Mouse (Mus musculus): ENCODE data around the gene Ets1.

The Ets1 gene

DNA sequence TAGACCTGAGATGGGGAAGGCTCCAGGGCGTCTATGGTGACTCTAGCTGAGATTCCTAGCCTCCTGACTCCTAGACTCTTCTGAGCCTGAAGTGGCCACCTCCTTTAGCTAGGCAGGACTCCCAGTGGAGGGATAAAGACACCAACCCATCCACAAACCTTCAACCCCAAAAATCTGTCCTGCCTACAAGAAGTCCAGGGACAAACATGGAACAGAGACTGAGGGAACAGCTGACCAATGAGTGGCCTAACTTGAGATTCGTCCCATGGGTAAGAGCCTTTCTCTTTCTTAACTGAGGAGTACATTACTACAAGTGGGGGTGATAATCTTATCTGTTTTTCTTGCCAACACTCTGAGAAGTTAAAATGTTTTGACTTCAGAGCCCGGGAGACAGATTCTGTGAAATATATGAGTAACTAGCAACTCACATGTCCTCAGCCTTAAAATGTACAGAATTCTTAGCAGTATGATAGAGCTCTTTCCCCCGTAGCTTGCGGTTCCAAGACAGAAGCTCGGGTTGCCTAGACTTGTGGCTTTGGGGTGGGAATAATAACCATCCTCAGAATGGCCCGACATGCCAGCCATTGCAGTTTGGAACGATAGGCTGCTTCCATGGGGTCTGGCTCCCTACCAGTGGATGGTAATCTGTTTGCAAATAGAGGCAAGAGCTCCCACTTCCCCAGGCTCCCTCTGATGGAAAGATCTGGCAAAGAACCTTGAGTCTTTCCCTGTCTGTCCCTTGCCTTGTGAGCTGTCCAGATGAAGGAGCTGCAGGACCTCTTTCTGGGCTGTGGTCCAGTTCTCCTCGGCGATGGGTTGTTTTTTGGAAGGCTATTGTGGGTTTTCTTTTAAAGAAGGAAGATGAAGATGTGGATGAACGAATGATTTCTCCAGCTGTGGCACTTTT, 30.8 kb downstream of the Ets1 start:
- no peak for DNase-seq (ENCODE audit: low read depth in 2 of 2, low spot score in 2 of 2)

DNA sequence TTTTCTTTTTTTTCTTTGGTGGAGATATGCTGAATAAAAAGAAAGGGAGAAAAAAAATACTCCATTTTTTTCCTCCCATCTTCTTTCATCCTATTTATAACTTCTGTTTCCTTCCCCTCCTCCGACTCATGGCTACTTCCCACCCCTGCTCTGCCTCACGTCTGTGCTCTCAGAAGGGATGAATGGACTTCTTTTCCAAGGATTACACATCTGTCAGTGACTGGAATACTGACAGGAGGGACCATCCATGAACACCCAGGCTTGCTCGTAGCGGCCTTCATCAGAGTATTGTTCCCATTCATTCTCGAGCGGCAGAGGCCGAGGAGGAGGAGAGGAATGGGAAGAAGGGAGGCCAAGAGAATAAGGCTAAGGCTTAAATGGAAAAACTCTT, 31.5 kb downstream of the Ets1 start:
- DNase-seq (ENCODE audit: low read depth in 2 of 2, low spot score in 2 of 2) = no peak

DNA sequence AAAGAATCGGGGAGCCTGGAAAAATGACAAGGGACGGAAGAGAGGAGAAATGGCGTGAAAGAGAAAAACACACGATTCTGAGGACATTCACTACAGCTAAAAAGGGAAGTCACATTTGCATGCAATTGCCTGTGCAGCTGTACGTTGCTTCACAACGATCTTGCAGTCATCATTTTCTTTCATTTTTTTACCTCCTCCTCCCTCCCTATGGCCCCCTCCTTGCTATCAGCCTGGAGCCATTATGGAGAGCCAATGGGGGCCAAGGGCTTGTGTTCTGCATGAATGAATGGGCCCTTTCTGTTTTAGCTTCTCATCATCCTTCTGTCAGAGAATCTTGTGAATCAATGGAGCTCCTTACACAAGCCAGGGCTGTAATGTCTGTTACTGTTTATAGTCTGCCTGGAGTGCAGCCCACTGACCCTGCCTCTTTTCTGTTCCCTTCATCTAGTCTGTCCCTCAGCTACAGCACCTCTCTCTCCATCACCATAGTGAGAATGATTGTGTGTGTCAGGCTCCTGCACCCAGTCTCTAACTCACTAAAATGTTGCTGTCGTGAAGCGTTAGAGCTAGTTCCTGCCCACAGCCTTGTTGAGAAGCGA, 32.2 kb downstream of the Ets1 start:
- DNase-seq (ENCODE audit: low read depth in 2 of 2, low spot score in 2 of 2) = no peak

DNA sequence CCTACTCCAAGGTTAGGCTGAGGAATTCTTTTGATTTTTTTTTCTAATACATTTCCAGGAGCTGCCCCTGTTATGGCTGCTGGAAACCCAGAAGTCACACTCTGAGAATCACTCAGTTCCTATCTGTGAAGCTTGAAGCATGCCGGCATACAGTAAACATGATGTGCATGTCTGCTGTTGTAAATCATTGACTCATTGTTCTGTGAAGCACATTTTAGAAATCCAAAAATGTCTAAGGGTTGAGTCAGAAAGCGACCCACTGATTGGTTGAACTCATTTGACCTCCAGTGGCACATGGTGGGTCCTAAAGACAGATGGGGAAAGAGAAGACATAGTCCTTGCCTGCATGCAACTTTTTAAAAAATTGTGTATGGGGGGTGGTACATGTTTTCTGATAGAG, 33.4 kb downstream of the Ets1 start:
- DNase-seq (ENCODE audit: low read depth in 2 of 2, low spot score in 2 of 2) = no peak

DNA sequence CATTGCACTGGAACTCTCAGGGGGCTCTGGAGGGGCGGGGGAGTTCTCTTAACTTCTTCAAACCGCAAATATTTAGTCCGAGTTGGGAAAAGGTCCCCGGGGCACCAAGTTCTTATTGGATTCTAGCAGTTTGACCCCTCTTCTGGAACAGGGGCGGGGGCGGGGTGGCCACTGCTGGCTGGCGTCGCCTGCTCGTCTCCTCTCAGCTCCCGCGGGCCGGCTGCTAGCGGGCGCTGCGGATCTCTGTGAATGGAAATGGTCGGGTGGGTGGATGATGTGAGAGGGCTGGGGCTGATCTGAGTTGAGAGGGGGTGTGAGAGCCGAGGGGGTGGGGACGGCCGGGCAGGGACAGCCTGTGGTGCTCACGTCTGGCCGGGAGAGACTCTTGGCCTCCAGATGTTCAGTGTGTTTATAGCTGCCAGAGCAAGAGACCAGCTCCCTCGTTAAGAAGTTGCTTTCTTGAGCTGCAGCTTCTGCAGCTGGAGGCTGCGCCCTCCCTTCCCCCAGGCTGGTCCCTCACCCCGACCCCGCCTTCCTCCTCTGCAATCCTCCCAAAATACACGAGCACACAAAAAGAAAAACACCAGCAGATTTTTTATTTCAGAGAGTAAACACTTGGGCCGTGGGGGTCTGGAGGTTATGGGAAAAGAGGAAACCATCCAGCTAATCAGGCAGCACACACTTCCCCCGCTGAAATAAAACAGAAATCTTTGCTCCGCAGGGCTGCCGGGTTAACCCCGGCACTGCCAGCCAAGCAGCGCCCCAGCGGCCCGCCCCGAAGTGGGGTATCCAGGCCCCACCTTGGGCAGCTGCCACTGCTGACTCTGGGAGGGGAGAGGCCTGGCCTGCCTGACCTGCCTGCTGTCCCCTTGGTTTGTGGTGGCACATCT, 36.2 kb downstream of the Ets1 start:
- peak; percentile 34 to 61 for DNase-seq (ENCODE audit: low read depth in 2 of 2, low spot score in 2 of 2)

DNA sequence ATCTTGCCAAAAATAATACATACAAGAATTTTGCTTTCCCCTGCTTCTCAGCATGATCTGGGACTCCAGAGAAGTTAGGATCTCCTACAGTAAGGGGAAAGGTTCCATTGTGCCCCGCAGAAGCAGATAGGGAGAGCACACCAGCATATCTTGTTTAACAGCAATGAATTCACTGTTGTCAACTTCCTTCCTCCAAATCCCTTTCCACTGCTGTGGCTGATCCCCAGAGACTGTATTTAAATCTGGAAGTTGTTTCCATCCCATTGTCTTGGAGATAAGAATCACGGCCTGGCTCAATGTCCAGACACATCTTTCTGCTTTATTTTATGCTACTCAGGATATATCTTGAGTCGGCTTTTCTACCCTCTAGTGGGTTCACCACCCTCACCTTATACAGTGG, 37.9 kb downstream of the Ets1 start:
- no peak for DNase-seq (ENCODE audit: low read depth in 2 of 2, low spot score in 2 of 2)

DNA sequence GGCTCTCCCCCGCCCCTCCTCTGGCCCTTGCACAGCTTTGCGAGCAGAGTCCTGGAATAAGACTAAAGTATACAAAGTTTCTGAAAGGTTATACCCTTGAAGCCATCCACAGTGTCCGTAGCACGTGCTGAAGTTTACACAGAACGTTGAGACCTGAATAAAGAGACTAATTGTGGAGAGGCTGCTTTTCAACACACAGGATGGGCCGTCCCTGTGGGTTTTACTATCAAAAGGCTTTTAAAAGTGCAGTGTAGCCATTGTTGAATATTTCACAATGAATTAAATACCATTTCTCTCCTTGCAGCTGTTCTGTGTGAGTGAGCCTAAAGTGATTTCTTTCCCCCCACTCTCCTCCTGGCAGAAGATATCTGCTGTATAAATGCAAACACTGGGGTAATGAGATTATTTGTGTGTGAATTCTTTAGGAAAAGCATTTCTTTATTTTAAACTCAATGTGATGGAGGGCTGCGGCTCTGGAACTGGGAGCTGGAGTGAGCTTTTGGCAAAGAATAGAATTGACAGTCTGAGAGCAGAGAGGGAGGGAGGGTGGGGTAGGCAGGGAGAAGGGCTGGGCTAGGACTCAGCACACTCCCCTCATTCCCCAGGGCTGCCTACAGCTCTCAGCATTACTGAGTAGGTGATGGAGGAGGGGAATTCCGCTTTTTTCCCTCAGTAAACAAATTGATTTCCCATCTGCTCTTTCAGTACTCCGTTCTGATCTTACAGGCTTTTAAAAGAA, 39.8 kb downstream of the Ets1 start:
- no peak for DNase-seq (ENCODE audit: low read depth in 2 of 2, low spot score in 2 of 2)

DNA sequence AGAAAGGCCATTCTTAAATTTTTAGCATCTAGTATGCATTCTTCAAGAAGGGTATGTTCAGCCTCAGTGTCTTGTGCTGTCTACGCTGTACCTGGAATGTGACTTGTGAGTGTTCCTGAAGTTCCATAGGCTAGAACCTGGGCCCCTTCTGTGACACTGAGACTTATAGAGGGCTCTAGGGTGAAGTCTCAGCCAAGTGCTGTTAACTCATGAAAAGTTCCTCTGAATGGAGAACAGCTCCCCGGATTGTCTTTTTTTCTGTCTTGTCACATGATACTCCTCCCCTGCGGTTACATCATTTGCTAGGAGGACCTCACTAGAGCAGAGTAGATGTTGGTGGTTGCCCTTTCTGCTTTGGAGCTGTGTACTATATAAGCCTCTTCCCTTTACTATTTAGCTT, 40.5 kb downstream of the Ets1 start:
- DNase-seq (ENCODE audit: low read depth in 2 of 2, low spot score in 2 of 2) = peak in 1 of 2 experiments; percentile 13

DNA sequence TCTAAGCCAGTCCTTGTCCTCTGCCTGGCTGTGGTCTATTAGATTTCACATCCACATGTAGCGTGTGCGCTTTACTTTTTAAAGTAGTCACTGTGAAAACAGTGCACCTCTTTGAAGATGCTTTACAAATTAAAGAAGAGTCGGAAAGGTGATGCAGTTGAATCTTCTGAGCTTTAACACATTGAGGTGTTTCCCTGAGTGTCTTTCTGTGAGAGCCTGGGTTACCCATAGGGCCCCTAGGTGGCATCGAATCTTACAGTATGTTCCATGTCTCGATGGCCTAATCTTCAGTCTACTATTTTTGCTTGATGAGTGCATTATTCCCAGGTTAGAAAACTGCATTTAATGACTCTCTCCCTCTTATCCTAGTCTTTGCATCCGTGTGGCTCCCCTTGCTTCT, 41.6 kb downstream of the Ets1 start:
- no peak for DNase-seq (ENCODE audit: low read depth in 2 of 2, low spot score in 2 of 2)

DNA sequence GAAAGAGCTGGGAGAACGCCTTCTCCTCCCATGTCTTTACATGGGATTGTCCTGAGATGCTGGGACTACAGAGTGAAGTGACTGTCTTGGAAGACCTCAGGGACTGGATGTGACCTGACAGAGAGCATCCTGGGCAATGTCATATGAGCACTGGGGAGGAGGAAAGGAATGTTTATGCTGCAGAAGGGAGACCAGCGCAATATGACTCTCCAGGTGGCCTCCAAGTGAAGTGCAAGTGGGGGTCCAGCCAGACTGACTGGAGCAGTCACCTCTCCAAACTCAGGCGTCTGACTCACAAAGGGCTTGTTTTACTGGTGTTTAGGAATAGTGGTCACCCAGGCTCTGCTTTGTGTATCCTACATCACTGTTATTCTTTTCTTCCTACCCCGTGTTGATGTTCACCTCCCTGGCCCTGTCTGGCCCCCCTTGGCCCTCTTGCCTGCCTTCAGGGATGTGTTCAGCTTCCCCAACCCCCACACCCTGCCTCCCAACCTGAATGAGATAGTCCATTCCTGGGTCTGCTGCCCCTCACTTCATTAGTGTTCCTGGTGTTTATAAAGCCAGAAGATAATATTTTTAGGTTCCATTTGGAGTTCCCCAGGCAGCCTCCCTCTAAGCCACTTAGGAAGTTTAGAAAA, 42.2 kb downstream of the Ets1 start:
- DNase-seq (ENCODE audit: low read depth in 2 of 2, low spot score in 2 of 2) = no peak

DNA sequence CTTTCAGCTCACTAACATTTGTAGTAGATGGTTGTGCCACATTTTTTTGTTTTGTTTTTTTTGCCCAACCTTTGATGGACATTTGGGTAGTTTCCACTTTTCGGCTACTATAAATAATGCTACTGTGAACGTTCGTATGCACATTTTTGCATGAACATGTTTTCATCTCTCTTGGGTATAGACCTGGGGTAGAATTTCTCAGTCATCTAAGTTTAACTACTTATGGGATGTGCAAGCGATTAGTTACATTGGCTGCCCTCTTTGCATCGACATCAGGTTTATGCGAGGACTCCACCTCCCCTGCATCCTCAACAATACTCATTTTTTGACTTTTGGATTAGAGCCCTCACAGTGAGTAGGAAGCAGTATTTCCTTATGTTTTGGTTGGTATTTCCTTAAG, 43.5 kb downstream of the Ets1 start:
- DNase-seq (ENCODE audit: low read depth in 2 of 2, low spot score in 2 of 2) = no peak

DNA sequence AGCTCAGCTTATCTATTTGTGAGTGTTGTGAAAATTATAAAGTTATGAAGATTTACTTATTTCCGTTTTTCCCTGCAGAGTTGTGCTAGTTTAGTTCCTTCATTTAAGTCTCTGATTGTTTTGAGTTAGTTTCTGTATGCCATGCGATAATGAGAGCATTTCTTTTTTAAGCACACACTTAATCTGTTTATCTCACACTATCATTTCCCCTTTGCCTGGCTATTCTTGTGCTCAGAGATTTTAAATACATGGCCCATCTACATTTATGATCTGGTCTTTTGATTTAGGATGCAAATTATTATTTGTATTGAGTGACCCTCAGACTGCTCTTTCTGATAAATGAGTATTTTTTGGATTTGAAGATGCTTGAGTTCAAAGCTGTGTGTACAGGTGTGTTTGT, 44.2 kb downstream of the Ets1 start:
- DNase-seq (ENCODE audit: low read depth in 2 of 2, low spot score in 2 of 2) = no peak

DNA sequence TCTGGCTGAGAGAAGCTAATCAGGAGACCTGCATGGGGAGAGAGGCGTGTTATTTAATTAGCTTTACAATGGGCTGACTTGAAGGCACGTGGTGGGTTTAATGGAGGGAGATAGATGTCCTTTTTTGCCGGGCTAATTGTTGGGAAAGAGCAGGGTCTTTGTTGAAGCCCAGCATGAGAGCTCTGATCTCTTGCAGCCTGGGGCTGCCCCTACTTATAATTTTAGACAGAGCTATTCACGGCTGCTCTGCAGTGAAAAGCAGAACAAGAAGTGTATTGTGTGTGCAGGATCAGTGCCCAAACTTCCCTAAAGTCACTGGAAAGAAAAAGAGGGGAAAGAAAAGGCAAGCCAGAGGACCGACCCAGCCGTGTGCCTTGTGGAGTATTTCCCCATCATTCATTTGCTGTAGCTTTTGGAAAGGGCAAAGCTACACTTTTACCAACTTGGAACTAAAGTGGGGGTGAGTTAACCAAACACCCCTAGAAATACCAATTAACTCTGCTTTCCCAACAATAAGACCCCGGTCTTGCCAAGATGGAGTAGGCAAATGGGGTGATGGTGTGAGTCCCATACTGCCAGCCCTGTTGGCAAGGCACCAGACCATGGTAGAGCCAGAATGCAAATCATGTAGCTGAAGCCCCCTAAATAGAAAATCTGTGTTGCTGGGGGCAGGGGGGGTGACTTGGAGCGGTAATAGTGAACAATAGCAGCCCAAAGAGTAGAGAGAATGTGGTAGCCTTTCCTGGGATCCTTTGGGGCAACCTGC, 50.0 kb downstream of the Ets1 start:
- no peak for DNase-seq (ENCODE audit: low read depth in 2 of 2, low spot score in 2 of 2)

DNA sequence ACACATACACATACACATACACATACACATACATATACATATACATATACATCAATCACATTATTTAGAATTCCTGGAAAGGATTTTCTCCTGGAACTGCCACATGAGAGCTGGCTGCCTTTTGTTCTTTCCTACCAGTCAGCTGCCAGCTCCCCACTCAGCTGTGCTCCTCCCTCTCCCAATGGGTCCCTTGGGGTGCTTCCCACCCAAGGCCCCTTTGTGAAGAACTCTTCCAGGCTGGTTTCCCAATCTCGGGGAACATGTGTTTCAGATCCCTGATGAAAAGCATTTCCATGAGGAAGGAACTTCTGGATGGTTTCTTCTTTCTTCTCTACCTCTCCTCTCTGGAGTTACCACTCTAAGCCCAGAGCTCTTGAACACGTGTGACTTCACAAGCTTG, 52.3 kb downstream of the Ets1 start:
- DNase-seq (ENCODE audit: low read depth in 2 of 2, low spot score in 2 of 2) = no peak

DNA sequence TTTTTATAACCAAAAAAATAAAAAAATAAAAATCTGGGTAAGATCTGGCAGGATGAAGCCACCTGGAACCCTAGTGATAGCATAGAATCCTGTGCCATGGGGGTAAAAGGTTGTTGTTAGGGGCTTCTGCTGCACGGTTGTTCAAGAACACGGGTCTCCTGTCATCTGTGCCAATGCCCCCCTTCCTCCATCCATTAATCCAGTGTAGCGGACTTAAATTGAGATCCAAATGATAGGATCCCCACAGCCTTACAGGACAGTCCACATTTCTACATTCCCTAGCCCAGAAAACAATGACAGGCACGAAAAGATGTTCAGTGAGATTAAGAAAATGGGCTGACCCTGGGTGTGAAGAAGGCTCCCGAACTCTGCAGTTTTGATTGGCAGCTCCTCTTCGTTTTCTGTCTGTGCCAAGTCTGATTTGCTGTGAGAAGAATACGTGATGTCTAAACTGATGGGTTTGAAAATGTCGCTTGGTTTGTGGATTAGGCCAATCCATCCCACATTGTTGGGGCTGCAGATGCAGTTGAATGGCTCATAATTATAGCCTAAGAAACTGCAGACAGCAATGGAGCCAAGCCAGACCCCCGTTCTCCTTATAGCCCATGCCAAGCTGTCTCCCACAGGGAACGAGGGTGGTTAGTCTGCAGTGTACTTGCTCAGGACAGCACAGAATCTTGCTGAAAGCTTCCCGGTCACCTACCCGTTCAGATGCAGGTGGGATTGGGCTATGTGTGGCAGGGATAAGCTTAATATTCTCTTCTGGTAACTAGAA, 55.3 kb downstream of the Ets1 start:
- no peak for DNase-seq (ENCODE audit: low read depth in 2 of 2, low spot score in 2 of 2)

DNA sequence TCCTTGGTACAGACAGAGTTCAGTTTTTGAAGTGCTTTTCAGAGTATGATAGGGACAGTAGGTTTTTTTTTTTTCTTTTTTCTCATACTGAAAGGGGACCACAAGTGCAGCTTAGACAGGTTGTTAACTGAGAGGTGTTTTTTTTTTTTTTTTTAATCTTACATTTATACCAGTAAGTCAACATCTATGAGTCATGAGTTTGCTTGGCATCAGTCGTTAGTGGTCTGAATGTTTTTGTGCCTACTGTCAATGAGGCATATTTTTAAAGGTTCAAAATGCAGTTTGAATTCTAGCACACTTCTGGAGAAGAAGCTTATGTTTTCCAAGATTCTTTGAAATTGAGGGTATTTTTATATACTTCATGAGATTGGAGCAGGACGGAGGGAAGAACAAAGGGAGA, 56.9 kb downstream of the Ets1 start:
- no peak for DNase-seq (ENCODE audit: low read depth in 2 of 2, low spot score in 2 of 2)

DNA sequence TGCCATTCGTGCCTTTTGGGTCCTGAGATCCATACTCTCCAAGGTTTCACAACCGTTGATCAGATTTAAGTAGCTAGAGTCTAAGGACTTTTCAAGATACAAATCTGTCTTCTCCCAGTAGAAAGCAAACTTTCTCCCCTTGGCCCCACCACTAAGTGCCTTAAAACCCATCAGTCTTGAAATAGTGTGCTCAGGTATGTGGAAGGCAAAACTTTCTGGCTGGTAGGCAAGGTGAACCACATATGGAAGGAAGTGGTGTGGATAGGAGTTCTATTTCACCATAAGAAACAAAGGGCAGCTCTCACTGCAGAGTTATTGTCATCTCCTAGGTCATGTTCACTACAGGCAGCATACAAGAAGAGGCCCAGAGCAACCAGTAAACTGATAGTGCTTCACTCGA, 57.4 kb downstream of the Ets1 start:
- DNase-seq (ENCODE audit: low read depth in 2 of 2, low spot score in 2 of 2) = no peak

DNA sequence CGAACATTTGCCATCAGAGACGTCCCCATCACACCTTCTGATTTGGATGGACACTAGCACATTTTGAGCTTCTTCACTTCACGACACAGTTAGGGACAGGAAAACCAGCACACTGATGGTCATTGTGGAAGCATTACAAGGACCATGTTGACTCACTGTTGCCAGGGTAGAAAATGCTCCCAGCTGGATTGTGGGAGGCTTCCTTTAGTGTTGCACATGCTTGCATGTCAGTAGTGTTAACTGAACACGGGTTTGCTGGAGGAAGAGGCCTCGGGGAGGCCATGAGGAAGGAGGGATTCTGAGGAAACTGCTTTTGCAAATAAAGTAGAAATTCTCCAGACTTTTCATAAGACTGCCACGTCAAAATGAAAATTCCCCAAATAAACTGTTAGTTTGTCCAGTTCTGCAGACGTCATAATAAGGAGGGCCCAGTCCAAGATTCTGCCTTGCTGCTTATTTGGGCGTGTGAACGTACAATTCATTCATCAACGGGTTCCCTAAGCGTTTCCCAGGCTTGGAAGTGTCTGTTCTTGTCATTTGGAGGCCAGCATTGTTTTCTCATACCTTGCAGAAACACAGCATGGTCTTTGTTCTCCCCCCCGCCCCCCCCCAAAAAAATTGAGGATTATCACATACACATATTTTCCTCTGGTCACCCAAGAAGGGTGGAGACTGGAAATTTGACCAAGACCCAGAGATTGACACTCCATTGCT, 58.2 kb downstream of the Ets1 start:
- no peak for DNase-seq (ENCODE audit: low read depth in 2 of 2, low spot score in 2 of 2)
